Mouse (Mus musculus): ENCODE results near the gene Enc1. TPM values are rescaled to one million over a fixed set of nuclear protein-coding genes. Genes with fewer than 3 reads are reported as not detected.

Gene Enc1
- total RNA-seq (2012; rRNA removed), result 63.1 and 73.6 TPM in 2 replicates

DNA sequence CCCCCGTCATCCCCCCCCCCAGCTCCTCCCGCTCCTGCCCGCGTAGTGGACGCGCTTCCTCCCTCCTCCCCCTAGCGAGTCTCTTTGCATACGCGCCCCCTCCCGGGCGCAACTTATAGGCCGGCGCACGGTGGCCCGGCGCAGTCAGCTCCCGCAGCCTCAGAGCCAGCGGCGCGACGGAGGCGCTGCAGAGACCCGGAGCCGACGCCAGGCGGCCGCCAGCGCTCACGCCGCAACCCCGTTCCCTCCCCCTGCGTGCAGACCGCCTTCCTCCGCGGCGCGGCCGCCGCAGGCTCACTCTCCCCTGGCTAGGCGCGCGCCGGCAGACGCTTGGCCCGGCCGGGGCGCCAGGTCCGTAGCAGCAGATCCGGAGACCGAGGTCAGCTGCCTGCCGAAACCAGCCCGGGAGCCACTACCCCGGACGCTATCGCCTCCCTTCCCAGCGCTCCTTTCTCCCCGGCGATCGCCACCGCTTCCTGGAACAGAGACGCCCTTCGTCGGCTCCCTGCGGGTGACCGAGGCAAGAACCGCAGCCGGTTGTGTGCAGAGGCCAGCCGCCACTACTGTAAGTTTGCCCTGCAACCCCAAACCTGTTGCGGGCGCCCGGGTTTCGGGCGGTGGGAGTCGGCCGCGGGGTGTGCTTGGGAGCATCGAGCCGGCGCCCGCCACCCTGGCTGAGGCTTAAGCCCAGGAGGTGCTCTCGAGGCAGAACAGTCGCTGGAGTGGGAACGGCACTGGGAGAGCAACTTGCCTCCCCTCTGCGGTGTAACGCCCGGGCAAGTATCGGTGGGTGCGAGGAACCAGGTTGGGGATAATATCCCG lies at the start of gene Enc1:
TSS of gene Enc1 (plus strand) at position 141 of the 822 bp plus-strand sequence.
- Histone ChIP-seq H3K4me1 (ENCODE audit: control insufficient read depth in 2 of 2, insufficient read depth in 2 of 2, low read length in 2 of 2, poor library complexity in 1 of 2) (peaks cover 6 to 26% of the 10 kb centered on the region in 2 experiments; a peak in 3 of 4 replicates), H3K27ac (ENCODE audit: insufficient read depth, low read depth, low read length, poor library complexity, severe bottlenecking) (peak within 1 kb of the TSS; percentile 86), H3K4me3 (ENCODE audit: insufficient read depth in 1 of 2, low read depth in 1 of 2, low read length in 2 of 2, poor library complexity in 1 of 2, severe bottlenecking in 1 of 2) (peak within 1 kb of the TSS; percentile 88 to 96), H3K36me3 (ENCODE audit: control insufficient read depth, insufficient read depth, low read length, poor library complexity, severe bottlenecking) (peaks cover 16% of the 10 kb centered on the region), H3K9ac (ENCODE audit: insufficient read depth, low read depth, low read length, poor library complexity, severe bottlenecking) (peak within 1 kb of the TSS; percentile 94), H3K9me3 (ENCODE audit: control insufficient read depth, insufficient read depth, low read depth, low read length) (no peaks in the 10 kb centered on the region)
- DNase-seq (ENCODE audit: low read depth, low spot score), result peak; percentile 76
- TF ChIP-seq HCFC1 (IDR thresholded peaks at IDR 0.05; ENCODE audit: borderline replicate concordance, insufficient read depth, low read length) (peak; percentile 61; the same call in 1 of the 2 replicates), ZNF384 (IDR thresholded peaks at IDR 0.05; ENCODE audit: low read depth, low read length) (no peak)
- in situ Hi-C loops (cut with MboI; ENCODE audit: low sequenced_read_pairs in 2 of 2, unreplicated experiment in 2 of 2), result loop anchor here in 1 of 2 experiments (25.0 kb wide), 2 partner anchors 246 to 371 kb away; no protein-coding TSS in a partner anchor

DNA sequence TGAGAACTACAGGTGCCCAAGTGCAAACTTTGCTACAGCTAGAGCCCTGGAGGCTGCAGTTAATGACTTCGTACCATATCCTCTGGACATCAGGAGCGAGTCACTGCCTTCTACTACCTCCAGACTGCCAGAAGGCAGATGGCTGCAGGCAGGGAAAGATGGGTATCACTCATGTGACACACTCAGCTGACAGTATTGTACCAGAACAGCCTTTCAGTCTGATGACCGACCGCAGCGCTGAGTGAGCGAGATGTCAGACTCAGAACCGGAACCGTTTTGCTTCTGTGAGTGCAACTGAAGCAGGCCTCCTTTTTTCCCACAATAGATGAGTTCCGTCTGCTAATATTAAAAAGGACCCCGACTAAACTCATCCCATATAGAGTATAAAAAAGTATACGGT lies 48.3 kb upstream of the Enc1 start:
- TF ChIP-seq ZC3H11A (IDR thresholded peaks at IDR 0.05; ENCODE audit: borderline replicate concordance, low read depth, low read length), result no peak
- TF ChIP-seq ZNF384 (IDR thresholded peaks at IDR 0.05; ENCODE audit: low read depth, low read length), result no peak
- no peak for TF ChIP-seq MAFK (IDR thresholded peaks at IDR 0.05; ENCODE audit: insufficient read depth, low read depth, low read length)
- no peak for TF ChIP-seq HCFC1 (IDR thresholded peaks at IDR 0.05; ENCODE audit: borderline replicate concordance, insufficient read depth, low read length)
- no peak for TF ChIP-seq CHD2 (IDR thresholded peaks at IDR 0.05; ENCODE audit: low read depth, low read length)
- in situ Hi-C loops (cut with MboI; ENCODE audit: low sequenced_read_pairs in 2 of 2, unreplicated experiment in 2 of 2), result no loop called here

DNA sequence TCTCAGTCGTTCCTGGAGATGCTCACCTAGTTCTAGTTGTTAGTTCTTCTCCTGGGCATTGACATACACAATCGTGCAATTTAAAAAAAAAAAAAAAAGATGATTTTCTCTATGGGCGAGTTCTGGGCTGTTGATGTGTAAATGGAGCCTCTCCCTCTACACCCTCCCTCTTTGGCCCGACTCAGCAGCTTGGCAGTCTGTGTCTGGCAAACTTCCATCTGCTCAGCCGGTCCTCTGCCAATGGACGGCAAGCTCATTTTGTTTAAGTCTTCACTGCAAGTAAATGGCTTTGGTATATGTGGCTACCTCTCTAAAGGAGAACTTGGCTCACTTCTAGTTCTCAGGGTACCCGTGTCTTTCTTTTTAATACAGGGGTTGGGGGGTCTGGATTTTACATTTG lies 47.5 kb upstream of the Enc1 start:
- TF ChIP-seq ZNF384 (IDR thresholded peaks at IDR 0.05; ENCODE audit: low read depth, low read length) (peak; percentile 75), HCFC1 (IDR thresholded peaks at IDR 0.05; ENCODE audit: borderline replicate concordance, insufficient read depth, low read length) (no peak)
- Histone ChIP-seq H3K9ac (ENCODE audit: insufficient read depth, low read depth, low read length, poor library complexity, severe bottlenecking) (no peak overlapping the region), H3K9me3 (ENCODE audit: control insufficient read depth, insufficient read depth, low read depth, low read length) (no peaks in the 10 kb centered on the region), H3K36me3 (ENCODE audit: control insufficient read depth, insufficient read depth, low read length, poor library complexity, severe bottlenecking) (peaks cover 12% of the 10 kb centered on the region), H3K4me3 (ENCODE audit: insufficient read depth in 1 of 2, low read depth in 1 of 2, low read length in 2 of 2, poor library complexity in 1 of 2, severe bottlenecking in 1 of 2) (no peak overlapping the region), H3K4me1 (ENCODE audit: control insufficient read depth in 2 of 2, insufficient read depth in 2 of 2, low read length in 2 of 2, poor library complexity in 1 of 2) (peaks cover 2 to 20% of the 10 kb centered on the region in 2 experiments; a peak in 3 of 4 replicates), H3K27ac (ENCODE audit: insufficient read depth, low read depth, low read length, poor library complexity, severe bottlenecking) (no peak overlapping the region)
- in situ Hi-C loops (cut with MboI; ENCODE audit: low sequenced_read_pairs in 2 of 2, unreplicated experiment in 2 of 2), result no loop called here
- no peak for DNase-seq (ENCODE audit: low read depth, low spot score)

More for the DNA sequence above, 48.3 kb upstream of the Enc1 start:
- Histone ChIP-seq H3K36me3 (ENCODE audit: control insufficient read depth, insufficient read depth, low read length, poor library complexity, severe bottlenecking) (peaks cover 13% of the 10 kb centered on the region), H3K4me3 (ENCODE audit: insufficient read depth in 1 of 2, low read depth in 1 of 2, low read length in 2 of 2, poor library complexity in 1 of 2, severe bottlenecking in 1 of 2) (no peak overlapping the region), H3K27ac (ENCODE audit: insufficient read depth, low read depth, low read length, poor library complexity, severe bottlenecking) (no peak overlapping the region), H3K9ac (ENCODE audit: insufficient read depth, low read depth, low read length, poor library complexity, severe bottlenecking) (no peak overlapping the region), H3K4me1 (ENCODE audit: control insufficient read depth in 2 of 2, insufficient read depth in 2 of 2, low read length in 2 of 2, poor library complexity in 1 of 2) (peaks cover 2 to 20% of the 10 kb centered on the region in 2 experiments; a peak in 3 of 4 replicates), H3K9me3 (ENCODE audit: control insufficient read depth, insufficient read depth, low read depth, low read length) (no peaks in the 10 kb centered on the region)
- DNase-seq (ENCODE audit: low read depth, low spot score), result no peak

DNA sequence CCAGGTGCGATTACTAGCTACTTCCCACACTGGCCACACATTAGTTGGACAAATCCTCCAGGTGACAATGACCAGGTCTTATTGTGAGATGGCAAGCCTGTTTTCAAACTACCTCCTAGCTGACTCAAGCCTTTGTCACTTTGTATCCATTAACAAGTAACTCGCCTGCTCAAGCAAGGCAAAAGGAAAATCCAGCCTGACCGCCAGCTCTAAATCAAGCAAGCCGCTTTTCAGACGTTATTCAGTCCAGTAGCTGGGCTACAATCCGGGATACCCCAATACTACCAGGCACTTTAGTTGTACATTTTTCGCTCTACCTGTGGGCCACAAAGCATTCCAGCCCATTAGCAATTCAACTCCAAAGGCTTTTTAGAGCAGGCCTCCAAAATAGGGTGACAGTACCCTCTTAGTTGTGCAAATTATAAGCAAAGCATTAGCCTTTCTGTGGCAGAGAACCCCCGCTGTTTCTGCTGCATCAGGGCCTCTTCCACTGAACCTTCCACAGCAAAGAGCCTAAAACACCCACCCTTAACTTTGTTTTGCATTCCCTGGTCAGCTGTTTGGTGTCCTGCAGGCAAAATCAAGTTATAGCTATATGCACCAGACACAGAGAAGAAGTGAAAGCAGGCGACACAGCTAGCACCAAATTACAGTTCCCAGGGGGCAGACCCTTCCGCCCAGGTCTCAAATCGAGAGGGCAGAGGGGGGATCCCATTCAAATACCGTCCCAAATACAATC lies 44.5 kb upstream of the Enc1 start:
- H3K9ac ChIP-seq (ENCODE audit: insufficient read depth, low read depth, low read length, poor library complexity, severe bottlenecking), result peak overlapping the region; percentile 28; the same call in 1 of the 2 replicates
- TF ChIP-seq ZC3H11A (IDR thresholded peaks at IDR 0.05; ENCODE audit: borderline replicate concordance, low read depth, low read length) (no peak), ZNF384 (IDR thresholded peaks at IDR 0.05; ENCODE audit: low read depth, low read length) (no peak), HCFC1 (IDR thresholded peaks at IDR 0.05; ENCODE audit: borderline replicate concordance, insufficient read depth, low read length) (no peak), CHD2 (IDR thresholded peaks at IDR 0.05; ENCODE audit: low read depth, low read length) (no peak), MAFK (IDR thresholded peaks at IDR 0.05; ENCODE audit: insufficient read depth, low read depth, low read length) (no peak)
- peaks cover 5% of the 10 kb centered on the region; the same call in 1 of the 2 replicates for H3K36me3 ChIP-seq (ENCODE audit: control insufficient read depth, insufficient read depth, low read length, poor library complexity, severe bottlenecking)
- H3K27ac ChIP-seq (ENCODE audit: insufficient read depth, low read depth, low read length, poor library complexity, severe bottlenecking), result no peak overlapping the region
- peak overlapping the region; percentile 84 to 95; a peak in 3 of 4 replicates for H3K4me3 ChIP-seq (ENCODE audit: insufficient read depth in 1 of 2, low read depth in 1 of 2, low read length in 2 of 2, poor library complexity in 1 of 2, severe bottlenecking in 1 of 2)
- H3K9me3 ChIP-seq (ENCODE audit: control insufficient read depth, insufficient read depth, low read depth, low read length), result no peaks in the 10 kb centered on the region
- in situ Hi-C loops (cut with MboI; ENCODE audit: low sequenced_read_pairs in 2 of 2, unreplicated experiment in 2 of 2), result no loop called here
- DNase-seq (ENCODE audit: low read depth, low spot score), result no peak
- H3K4me1 ChIP-seq (ENCODE audit: control insufficient read depth in 2 of 2, insufficient read depth in 2 of 2, low read length in 2 of 2, poor library complexity in 1 of 2), result peaks cover 2 to 25% of the 10 kb centered on the region in 2 experiments; a peak in 2 of 4 replicates

All from ES-E14 (cell line).